Mouse (Mus musculus): ENCODE results near the gene Lysmd1. TPM values are rescaled to one million over a fixed set of nuclear protein-coding genes. Genes with fewer than 3 reads are reported as not detected.

Lysmd1 gene
- polyA plus RNA-seq, 1 experiment from 2014 or later = 7.5 TPM

GRCm38 (mm10) chr3:95174011-95174592 lies 40.2 kb downstream of the Lysmd1 start:
- Histone ChIP-seq H3K9me3 (replicated peaks; ENCODE audit: control insufficient read depth, low read length) (no peaks in the 10 kb centered on the region), H3K36me3 (ENCODE audit: control insufficient read depth, insufficient read depth) (no peaks in the 10 kb centered on the region), H3K4me2 (ENCODE audit: low read depth, low read length) (peak overlapping the region; percentile 60), H3K27me3 (ENCODE audit: control insufficient read depth, insufficient read depth, low read depth, low read length) (peaks cover 52% of the 10 kb centered on the region), H3K4me1 (ENCODE audit: control insufficient read depth, low read depth, low read length) (peaks cover 7% of the 10 kb centered on the region), H3K4me3 (ENCODE audit: low read depth, low read length) (peak overlapping the region; percentile 35), H3K27ac (ENCODE audit: low read length) (no peak overlapping the region), H3K9ac (ENCODE audit: low read depth, low read length) (no peak overlapping the region; the same call in 1 of the 2 replicates)
- ATAC-seq (ENCODE audit: low read depth) = no peak
- WGBS (ENCODE audit: insufficient replicate concordance) = 1% methylated on average over 16 of the region's 16 CpGs

GRCm38 (mm10) chr3:95176500-95176899 lies 42.6 kb downstream of the Lysmd1 start:
- peaks cover 7% of the 10 kb centered on the region for H3K4me1 ChIP-seq (ENCODE audit: control insufficient read depth, low read depth, low read length)
- no peaks in the 10 kb centered on the region for H3K9me3 ChIP-seq (replicated peaks; ENCODE audit: control insufficient read depth, low read length)
- H3K4me3 ChIP-seq (ENCODE audit: low read depth, low read length) = no peak overlapping the region
- no peak overlapping the region for H3K4me2 ChIP-seq (ENCODE audit: low read depth, low read length)
- 56% methylated on average over 3 of the region's 3 CpGs for WGBS (ENCODE audit: insufficient replicate concordance)
- H3K27ac ChIP-seq (ENCODE audit: low read length) = no peak overlapping the region
- H3K36me3 ChIP-seq (ENCODE audit: control insufficient read depth, insufficient read depth) = no peaks in the 10 kb centered on the region
- no peak overlapping the region for H3K9ac ChIP-seq (ENCODE audit: low read depth, low read length)
- H3K27me3 ChIP-seq (ENCODE audit: control insufficient read depth, insufficient read depth, low read depth, low read length) = peaks cover 32% of the 10 kb centered on the region
- no peak for ATAC-seq (ENCODE audit: low read depth)

- Histone ChIP-seq H3K9ac (ENCODE audit: low read depth, low read length) (no peak overlapping the region), H3K27me3 (ENCODE audit: control insufficient read depth, insufficient read depth, low read depth, low read length) (peaks cover 22% of the 10 kb centered on the region), H3K27ac (ENCODE audit: low read length) (no peak overlapping the region), H3K4me2 (ENCODE audit: low read depth, low read length) (no peak overlapping the region), H3K36me3 (ENCODE audit: control insufficient read depth, insufficient read depth) (peaks cover 3% of the 10 kb centered on the region; the same call in 1 of the 2 replicates), H3K4me1 (ENCODE audit: control insufficient read depth, low read depth, low read length) (peaks cover 7% of the 10 kb centered on the region), H3K9me3 (replicated peaks; ENCODE audit: control insufficient read depth, low read length) (no peaks in the 10 kb centered on the region), H3K4me3 (ENCODE audit: low read depth, low read length) (no peak overlapping the region)
- ATAC-seq (ENCODE audit: low read depth) = no peak
- 66% methylated on average over 6 of the region's 6 CpGs for WGBS (ENCODE audit: insufficient replicate concordance)
These were observed 43.7 kb downstream of the Lysmd1 start for GRCm38 (mm10) chr3:95177583-95177982.

GRCm38 (mm10) chr3:95178948-95179347 lies 45.1 kb downstream of the Lysmd1 start:
- no peak overlapping the region for H3K4me3 ChIP-seq (ENCODE audit: low read depth, low read length)
- no peak for ATAC-seq (ENCODE audit: low read depth)
- H3K36me3 ChIP-seq (ENCODE audit: control insufficient read depth, insufficient read depth) = peaks cover 9% of the 10 kb centered on the region
- no peak overlapping the region for H3K9ac ChIP-seq (ENCODE audit: low read depth, low read length)
- H3K9me3 ChIP-seq (replicated peaks; ENCODE audit: control insufficient read depth, low read length) = no peaks in the 10 kb centered on the region
- H3K27ac ChIP-seq (ENCODE audit: low read length) = no peak overlapping the region
- 65% methylated on average over 5 of the region's 5 CpGs for WGBS (ENCODE audit: insufficient replicate concordance)
- peaks cover 2% of the 10 kb centered on the region for H3K4me1 ChIP-seq (ENCODE audit: control insufficient read depth, low read depth, low read length)
- H3K4me2 ChIP-seq (ENCODE audit: low read depth, low read length) = no peak overlapping the region
- H3K27me3 ChIP-seq (ENCODE audit: control insufficient read depth, insufficient read depth, low read depth, low read length) = peaks cover 8% of the 10 kb centered on the region

- Histone ChIP-seq H3K9me3 (replicated peaks; ENCODE audit: control insufficient read depth, low read length) (no peaks in the 10 kb centered on the region), H3K4me1 (ENCODE audit: control insufficient read depth, low read depth, low read length) (no peaks in the 10 kb centered on the region), H3K4me2 (ENCODE audit: low read depth, low read length) (no peak overlapping the region), H3K4me3 (ENCODE audit: low read depth, low read length) (no peak overlapping the region), H3K27ac (ENCODE audit: low read length) (no peak overlapping the region), H3K9ac (ENCODE audit: low read depth, low read length) (no peak overlapping the region), H3K36me3 (ENCODE audit: control insufficient read depth, insufficient read depth) (peaks cover 19% of the 10 kb centered on the region), H3K27me3 (ENCODE audit: control insufficient read depth, insufficient read depth, low read depth, low read length) (peaks cover 3% of the 10 kb centered on the region; the same call in 1 of the 2 replicates)
- no peak for ATAC-seq (ENCODE audit: low read depth)
- 55% methylated on average over 3 of the region's 3 CpGs for WGBS (ENCODE audit: insufficient replicate concordance)
These were observed 46.0 kb downstream of the Lysmd1 start for GRCm38 (mm10) chr3:95179890-95180289.

GRCm38 (mm10) chr3:95181841-95182240 lies 48.0 kb downstream of the Lysmd1 start:
- Histone ChIP-seq H3K4me1 (ENCODE audit: control insufficient read depth, low read depth, low read length) (no peaks in the 10 kb centered on the region), H3K27me3 (ENCODE audit: control insufficient read depth, insufficient read depth, low read depth, low read length) (no peaks in the 10 kb centered on the region), H3K27ac (ENCODE audit: low read length) (no peak overlapping the region), H3K9ac (ENCODE audit: low read depth, low read length) (no peak overlapping the region), H3K4me2 (ENCODE audit: low read depth, low read length) (no peak overlapping the region), H3K36me3 (ENCODE audit: control insufficient read depth, insufficient read depth) (peaks cover 35% of the 10 kb centered on the region), H3K9me3 (replicated peaks; ENCODE audit: control insufficient read depth, low read length) (no peaks in the 10 kb centered on the region), H3K4me3 (ENCODE audit: low read depth, low read length) (no peak overlapping the region)
- ATAC-seq (ENCODE audit: low read depth) = no peak
- 49% methylated on average over 1 of the region's 1 CpGs for WGBS (ENCODE audit: insufficient replicate concordance)

GRCm38 (mm10) chr3:95184796-95185577 lies 51.1 kb downstream of the Lysmd1 start:
- 78% methylated on average over 9 of the region's 9 CpGs for WGBS (ENCODE audit: insufficient replicate concordance)
- ATAC-seq (ENCODE audit: low read depth) = no peak
- no peak overlapping the region for H3K4me3 ChIP-seq (ENCODE audit: low read depth, low read length)
- H3K36me3 ChIP-seq (ENCODE audit: control insufficient read depth, insufficient read depth) = peaks cover 63% of the 10 kb centered on the region
- no peak overlapping the region for H3K27ac ChIP-seq (ENCODE audit: low read length)
- no peaks in the 10 kb centered on the region for H3K4me1 ChIP-seq (ENCODE audit: control insufficient read depth, low read depth, low read length)
- H3K9ac ChIP-seq (ENCODE audit: low read depth, low read length) = no peak overlapping the region
- no peaks in the 10 kb centered on the region for H3K9me3 ChIP-seq (replicated peaks; ENCODE audit: control insufficient read depth, low read length)
- H3K27me3 ChIP-seq (ENCODE audit: control insufficient read depth, insufficient read depth, low read depth, low read length) = no peaks in the 10 kb centered on the region
- H3K4me2 ChIP-seq (ENCODE audit: low read depth, low read length) = no peak overlapping the region

GRCm38 (mm10) chr3:95186100-95186499 lies 52.2 kb downstream of the Lysmd1 start:
- no peaks in the 10 kb centered on the region for H3K9me3 ChIP-seq (replicated peaks; ENCODE audit: control insufficient read depth, low read length)
- WGBS (ENCODE audit: insufficient replicate concordance) = 86% methylated on average over 2 of the region's 2 CpGs
- H3K4me3 ChIP-seq (ENCODE audit: low read depth, low read length) = no peak overlapping the region
- H3K27me3 ChIP-seq (ENCODE audit: control insufficient read depth, insufficient read depth, low read depth, low read length) = no peaks in the 10 kb centered on the region
- H3K36me3 ChIP-seq (ENCODE audit: control insufficient read depth, insufficient read depth) = peaks cover 68% of the 10 kb centered on the region
- H3K4me2 ChIP-seq (ENCODE audit: low read depth, low read length) = no peak overlapping the region
- H3K4me1 ChIP-seq (ENCODE audit: control insufficient read depth, low read depth, low read length) = no peaks in the 10 kb centered on the region
- no peak overlapping the region for H3K27ac ChIP-seq (ENCODE audit: low read length)
- ATAC-seq (ENCODE audit: low read depth) = no peak
- H3K9ac ChIP-seq (ENCODE audit: low read depth, low read length) = no peak overlapping the region

GRCm38 (mm10) chr3:95186888-95187287 lies 53.0 kb downstream of the Lysmd1 start:
- Histone ChIP-seq H3K4me2 (ENCODE audit: low read depth, low read length) (no peak overlapping the region), H3K9me3 (replicated peaks; ENCODE audit: control insufficient read depth, low read length) (no peaks in the 10 kb centered on the region), H3K4me3 (ENCODE audit: low read depth, low read length) (no peak overlapping the region), H3K4me1 (ENCODE audit: control insufficient read depth, low read depth, low read length) (no peaks in the 10 kb centered on the region), H3K36me3 (ENCODE audit: control insufficient read depth, insufficient read depth) (peaks cover 68% of the 10 kb centered on the region), H3K9ac (ENCODE audit: low read depth, low read length) (no peak overlapping the region), H3K27ac (ENCODE audit: low read length) (no peak overlapping the region), H3K27me3 (ENCODE audit: control insufficient read depth, insufficient read depth, low read depth, low read length) (no peaks in the 10 kb centered on the region)
- 89% methylated on average over 6 of the region's 6 CpGs for WGBS (ENCODE audit: insufficient replicate concordance)
- ATAC-seq (ENCODE audit: low read depth) = no peak

Data from liver, embryonic 16.5 days (tissue).